Mouse (Mus musculus): ENCODE measurements around the gene Bub1b. TPM values are rescaled to one million over a fixed set of nuclear protein-coding genes. Genes with fewer than 3 reads are reported as not detected.
A peak's percentile ranks its signal among the peaks of the same experiment; 100 is the strongest.

Gene Bub1b
- total RNA-seq, 1 experiment from 2014 or later: 12.8 TPM

DNA sequence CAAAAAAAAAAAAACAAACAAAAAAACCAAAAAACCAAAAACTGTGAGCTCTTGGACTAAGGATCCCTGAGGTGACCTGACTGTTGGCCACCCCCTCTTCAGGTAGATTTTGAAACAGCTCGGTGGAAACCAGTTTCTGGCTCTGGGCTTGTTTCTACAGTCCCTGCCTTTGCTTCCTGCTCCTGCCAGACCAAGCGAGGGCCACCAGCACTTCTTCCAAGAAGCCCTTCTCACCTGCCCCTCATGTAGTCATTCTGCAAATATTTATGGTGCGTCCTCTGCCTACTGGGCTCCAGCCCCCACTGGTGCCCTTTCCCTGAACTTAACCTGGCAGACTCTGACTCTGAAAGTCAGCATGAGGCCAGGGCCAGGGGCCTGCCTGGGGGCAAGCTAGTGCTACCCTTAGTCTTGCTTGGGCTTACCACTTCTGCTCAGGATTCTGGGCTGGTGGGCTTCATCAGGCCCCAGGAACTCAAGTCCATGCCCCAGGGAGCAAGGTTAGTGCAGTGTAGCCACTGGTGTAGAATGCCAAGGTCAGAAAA lies 67.0 kb downstream of the Bub1b start:
- DNase-seq: no peak

DNA sequence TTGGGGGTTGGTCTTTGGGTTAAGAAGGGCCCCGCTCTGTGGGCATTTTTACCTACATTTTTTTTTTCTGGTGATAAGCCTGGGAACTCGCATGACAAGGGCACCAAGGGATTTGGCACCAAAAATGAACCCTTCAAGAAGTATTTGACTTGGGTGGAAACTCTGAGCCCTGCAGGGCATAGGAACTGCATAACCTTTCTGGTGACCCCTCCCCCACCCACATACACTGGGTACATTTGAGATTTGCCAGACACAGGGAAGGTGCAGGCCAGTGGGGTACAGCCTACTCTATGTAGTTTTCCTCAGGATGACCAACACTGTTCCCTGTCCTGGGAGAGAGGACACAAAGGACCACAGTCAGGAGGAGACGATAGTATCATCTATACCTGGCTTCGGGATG lies 67.6 kb downstream of the Bub1b start:
- no peak for DNase-seq

DNA sequence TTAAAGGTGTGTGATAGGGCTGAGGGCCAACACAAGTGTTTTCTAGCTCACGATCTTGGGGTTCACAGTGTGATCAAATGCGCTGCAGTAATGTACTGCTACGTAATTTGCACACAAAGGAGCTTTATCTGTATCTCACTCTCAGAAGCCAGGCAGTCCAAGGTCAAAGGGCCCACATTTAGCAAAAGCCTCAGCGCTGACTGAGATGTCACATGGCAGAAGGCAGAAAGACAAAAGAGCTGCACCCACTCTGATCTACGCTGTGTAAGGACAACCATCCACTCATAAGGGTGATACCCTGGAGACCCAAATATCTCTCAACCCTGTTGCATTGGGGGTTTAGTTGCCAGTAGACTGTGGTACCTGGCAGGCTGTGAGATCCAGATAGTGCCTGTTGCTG lies 69.2 kb downstream of the Bub1b start:
- DNase-seq: peak; percentile 35

DNA sequence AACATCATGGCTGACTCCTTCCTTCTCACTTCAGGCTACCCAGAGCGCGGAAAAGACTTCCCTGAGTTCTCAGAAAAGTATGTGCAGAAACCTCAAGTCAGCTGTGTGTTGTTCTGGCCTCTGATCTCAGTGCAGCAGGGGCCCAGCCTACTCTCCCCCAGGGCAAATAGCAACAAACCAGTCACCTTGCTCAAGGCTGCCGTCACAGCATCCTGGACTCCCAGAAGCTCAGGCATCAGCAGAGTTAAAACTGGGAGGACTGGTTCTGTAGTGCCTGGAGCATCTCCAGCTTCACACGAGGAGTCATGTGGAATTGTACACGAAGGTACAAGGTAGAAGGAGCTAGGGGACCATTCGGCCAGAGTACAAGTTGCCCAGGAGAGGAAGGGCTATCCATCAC lies 71.2 kb downstream of the Bub1b start:
- no peak for DNase-seq

DNA sequence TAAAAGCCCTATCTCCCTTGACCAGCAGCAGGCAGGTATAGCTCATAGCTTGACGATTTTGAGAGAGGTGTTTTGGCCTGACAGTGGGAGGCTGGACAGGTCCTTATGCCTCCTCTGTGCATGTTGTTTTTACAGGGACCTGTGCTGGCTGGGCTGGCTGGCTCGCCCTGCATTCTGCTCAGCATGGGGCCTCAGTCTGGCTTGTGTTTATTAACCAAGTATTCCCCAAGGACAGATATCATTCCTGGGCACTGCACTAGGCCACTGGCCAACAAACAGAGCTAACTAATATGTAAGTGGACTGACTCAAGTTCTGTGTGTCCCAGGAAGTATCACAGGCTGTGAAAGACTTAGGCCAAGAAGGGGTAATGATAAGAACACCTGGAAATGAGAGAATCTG lies 71.8 kb downstream of the Bub1b start:
- peak; percentile 54 for DNase-seq

DNA sequence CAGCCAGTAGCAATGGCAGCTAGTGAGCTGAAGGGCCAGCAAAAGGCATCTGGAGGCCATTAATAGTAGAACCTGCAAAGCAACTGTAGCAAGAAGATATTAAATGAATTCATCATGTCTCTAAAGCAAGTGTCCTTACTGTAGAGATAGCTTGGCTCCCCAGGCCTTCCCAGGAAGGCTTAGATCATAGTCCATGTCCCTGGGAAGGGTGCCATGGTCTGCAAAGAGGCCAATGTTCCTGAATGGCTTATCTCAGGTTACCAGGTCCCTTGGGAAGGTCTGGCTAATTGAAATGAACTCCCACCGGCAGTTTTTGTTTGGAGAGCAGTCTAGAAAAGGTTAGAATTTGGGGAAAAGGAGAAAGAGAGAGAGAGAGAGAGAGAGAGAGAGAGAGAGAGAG lies 73.7 kb downstream of the Bub1b start:
- peak; percentile 47 for DNase-seq

DNA sequence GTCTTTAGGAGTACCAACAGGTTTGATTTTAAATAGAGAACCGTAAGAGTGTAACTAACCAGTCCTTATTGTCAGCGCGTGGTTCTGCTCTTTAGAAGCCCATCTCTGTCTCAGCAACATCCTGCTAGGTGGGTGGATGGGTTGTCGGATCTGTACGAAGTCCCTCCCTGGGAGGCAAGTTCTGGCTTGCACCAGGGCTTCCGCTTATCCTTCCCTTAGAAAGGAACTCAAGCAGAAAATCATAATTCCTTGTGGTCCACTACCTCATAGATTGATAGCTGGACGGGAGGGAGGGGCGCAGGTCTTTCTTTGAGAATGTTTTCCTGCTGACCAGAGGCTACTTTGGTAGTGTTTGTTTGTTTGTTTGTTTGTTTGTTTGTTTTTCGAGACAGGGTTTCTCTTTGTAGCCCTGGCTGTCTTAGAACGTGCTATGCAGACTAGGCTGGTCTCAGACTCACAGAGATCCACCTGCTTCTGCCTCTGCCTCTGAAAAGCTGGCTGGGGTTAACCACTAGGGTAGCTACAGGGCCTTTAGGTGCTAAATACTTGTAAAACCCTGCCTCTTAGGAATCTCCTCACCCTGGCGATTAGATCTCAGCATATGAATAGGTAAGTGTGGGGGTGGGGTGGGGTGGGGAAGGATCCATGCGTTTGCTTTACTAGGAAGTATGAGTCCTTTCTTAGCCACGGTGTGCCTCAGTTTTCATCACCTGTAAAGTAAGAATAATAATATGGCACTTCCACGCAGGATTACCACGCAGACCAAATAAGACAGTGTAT lies 75.9 kb downstream of the Bub1b start:
- DNase-seq: no peak

DNA sequence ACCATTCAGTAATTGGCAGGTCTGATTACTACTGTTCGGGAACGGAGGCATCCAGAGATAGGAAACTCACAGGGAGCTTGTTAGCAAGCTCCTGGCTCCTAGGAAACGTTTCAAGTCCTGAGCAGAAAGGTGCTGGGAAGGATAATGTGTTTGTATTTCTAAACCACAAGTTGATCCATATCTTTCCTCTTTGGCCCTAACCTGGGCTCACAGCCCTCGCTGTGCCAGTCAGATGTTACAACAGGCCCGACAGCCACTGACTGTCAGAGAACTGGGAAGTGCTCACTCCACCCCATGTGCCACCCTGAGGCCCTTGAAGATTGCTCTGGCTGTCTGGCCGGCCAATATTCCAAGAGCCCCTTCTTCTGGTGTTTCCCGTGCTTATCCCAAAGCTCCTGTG lies 76.5 kb downstream of the Bub1b start:
- DNase-seq: no peak

DNA sequence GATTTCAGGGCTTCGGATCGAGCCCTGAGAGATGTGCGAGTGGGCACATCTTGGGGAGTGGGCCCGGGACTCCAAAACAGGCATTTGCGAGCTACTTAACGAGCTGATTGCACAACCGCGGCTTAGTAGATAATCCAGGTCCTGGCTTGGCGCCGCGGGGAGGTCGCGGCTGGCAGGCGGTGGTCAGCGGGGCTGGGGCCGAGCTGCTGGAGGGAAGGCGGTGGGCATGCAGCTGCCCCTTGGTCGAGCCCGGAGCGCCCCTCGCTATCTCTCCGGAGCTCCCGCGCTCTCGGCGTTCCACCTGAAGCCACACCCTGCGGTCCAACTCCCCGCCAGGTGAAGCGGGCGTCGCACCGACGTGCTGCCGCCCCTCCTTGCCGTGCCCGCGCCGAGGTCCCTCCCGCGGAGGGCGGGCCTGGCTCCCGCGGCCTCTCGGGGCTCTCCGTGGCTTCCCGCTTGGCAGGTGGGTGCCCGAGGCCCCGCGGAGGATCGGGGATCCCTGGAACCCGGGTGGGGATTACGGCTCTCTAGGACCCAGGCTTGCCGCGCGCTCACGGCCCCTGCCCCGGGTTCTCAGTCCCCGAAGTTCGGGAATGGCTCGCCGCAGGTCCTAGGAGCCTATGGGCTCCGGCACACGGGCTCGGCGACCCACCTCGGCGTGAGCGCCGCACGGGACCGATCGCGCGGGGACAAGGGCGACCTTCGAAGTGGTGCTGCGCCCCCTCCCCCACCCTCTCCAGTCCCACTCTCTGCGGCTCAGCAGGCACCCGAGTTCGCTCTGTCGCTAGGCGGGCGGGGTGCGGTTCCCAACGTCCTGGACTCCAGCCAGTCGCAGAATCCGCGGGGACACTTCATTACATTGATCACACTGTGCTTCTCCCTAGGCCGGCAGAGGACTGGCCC lies 79.1 kb downstream of the Bub1b start:
- peak; percentile 72 for DNase-seq

DNA sequence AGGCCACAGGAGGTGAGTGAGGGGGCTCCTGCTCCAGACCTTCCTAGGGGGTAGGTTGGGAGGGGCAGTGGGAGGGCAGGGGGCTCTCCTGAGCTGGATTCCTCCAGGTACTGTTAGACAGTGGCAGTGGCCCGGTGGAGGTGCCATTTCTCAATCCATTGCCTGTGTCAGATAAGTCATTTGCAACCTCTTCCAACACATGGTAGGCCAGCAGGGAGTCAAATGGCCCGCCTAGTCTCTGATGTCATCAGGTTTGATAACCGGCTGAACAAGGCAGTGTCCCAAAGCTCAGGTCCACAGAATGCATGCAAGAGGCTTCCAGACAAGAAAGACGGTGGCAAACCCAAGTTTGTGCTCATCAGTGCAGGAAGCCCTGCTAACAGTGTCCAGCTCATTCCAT lies 79.8 kb downstream of the Bub1b start:
- no peak for DNase-seq

DNA sequence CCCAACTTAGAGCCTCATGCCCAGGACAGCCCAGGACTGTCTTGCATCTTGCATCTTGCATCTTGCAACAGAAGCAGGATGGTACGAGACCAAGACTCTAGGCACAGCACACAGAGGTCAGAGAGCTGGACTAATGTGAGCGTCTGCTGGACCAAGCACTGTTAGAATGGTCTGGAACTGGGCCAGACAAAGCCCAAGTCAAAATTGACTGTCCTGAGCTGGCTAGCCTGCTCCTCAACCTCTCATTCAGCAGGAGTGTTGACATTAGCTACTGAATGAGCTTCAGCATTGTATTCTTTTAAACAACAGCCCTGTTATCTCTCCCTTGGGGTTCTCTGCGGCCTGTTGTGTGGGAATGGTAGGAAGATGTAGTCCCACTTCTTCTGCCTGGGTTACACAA lies 81.6 kb downstream of the Bub1b start:
- DNase-seq: no peak

DNA sequence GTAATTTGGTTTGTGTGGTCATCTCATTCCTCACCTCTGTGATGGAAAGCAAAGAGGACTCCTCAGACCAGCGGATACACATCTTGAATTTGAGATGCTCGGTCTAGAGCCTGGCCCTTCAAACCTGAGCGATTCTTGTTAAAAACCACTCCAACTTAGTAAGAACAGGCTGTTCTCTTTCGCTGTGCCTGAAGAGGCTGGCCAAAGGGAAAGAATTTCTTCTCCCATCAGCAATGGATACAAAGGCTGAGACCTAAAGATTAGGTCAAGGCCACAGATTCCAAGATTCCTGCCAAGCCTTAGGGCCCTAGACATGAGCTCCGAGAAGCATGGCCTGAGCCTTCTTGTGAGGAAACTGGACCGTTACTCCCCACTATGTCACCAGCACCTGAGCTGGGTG lies 82.9 kb downstream of the Bub1b start:
- no peak for DNase-seq

DNA sequence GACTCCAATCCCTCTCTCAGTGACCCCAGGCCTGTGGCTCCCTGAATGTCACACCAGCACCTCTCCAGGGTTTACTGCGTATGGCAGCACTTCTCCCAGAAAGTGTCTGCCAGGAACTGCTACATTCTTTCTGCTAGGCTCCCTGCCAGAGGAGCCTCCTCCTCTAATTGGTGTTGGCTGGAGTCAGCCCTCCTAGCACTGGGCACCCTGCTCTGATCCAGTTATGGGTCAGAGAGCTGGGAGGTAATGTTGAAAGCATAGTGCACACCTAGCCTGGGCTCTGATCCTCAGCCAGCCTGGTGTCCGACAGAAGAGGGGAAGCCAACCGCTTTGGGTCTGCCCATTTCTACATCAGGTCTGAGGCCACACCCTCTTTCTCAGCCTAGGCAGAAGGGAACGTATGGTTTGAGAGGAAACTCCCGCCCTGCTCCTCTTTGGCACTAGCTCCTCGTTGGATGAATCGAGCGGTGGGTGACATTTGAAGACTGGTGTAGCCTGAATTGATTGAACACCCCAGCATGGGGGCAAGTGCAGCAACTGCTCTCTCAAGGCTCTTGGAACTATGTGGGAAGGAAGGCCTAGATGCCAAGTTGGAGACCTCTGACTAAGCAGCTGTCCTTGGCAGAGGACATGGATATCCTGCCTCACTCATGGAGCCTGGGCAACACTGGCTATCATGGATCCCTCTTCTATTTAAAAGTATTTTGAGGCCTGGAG lies 84.7 kb downstream of the Bub1b start:
- DNase-seq: peak; percentile 44

DNA sequence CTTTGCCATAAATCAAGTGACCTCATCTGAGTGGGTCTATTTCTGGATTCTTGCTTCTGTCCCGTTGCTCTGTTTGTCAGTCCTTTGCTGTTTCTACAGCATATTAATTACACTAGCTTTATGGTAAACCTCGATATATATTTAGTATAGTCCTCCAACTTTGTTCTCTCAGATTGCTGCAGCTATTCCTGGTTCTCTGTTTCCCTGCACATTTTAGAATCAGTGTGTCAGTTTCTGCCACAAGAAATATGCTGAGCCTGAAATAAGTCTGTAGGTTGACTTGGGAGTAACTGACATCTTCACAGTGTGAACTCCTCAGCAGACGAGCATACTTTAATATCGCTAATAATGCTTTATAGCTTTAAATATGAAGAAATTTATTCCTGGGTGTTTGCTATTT lies 87.1 kb downstream of the Bub1b start:
- DNase-seq: no peak

DNA sequence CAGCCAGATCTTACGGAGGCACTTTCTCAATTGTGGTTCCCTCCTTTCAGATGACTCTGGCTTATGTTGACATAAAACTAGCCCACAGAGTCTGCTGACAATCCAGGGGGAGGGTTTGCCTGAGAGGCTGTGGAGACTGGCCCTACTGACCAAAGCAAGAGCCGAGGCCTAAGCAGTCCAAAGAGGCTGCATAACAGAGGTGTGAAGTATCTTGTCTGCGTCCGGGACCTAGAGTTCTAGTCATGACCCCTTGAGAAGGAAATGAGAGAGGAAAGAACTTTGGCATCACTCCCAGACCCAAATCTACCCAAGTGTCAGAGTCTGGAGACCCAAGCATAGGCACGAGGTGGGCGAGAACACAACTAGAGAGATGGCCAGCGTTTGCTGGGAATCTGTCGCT lies 88.7 kb downstream of the Bub1b start:
- no peak for DNase-seq

DNA sequence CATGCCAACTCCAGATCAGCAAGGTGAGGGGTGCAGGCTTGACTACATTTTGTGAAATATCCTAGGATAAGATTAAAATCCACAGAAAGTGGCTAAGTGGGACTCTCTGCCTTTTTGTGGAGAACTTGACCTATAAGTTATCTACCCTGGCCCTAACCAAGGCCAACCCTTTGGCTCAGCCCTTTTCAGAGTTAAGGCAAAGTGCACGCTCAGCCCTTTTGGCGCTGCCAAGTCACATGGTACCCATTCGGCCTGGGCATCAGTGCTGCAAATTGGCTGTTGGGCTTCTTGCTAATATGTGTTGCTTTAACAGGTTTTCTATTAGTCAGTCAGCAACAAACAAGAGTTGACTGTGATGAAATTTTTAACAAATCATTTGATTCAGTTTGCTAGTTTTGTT lies 89.8 kb downstream of the Bub1b start:
- DNase-seq: peak; percentile 55

DNA sequence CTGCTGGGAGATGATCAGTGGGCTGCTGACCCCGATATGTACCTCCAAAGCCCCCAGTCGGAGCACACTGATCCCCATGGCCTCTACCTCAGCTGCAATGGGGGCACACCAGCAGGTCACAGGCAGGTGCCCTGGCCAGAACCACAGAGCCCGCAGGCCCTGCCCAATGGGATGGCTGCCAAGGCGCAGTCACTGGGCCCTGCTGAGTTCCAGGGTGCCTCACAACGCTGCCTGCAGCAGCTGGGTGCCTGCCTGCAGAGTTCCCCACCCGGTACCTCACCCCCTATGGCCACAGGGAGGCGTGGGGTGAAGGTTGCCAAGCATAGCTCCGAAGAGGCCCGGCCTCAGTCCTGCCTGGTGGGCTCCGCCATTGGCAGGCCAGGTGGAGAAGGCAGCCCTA lies 91.9 kb downstream of the Bub1b start:
- peak; percentile 56 for DNase-seq

Other genes starting within 250 kb of the Bub1b start
- 2.4 and 3.0 TPM in 2 replicates for gene Gpr176, start 224.8 kb upstream of the Bub1b start, total RNA-seq (2021)
- gene Eif2ak4, start 209.6 kb upstream of the Bub1b start, total RNA-seq (2021): 24.3 and 25.7 TPM in 2 replicates
- gene Srp14, start 118.5 kb upstream of the Bub1b start, total RNA-seq (2021): 206 and 213 TPM in 2 replicates
- gene Bmf, start 48.5 kb upstream of the Bub1b start, total RNA-seq (2021): 13.6 and 24.0 TPM in 2 replicates
- 22.6 and 23.1 TPM in 2 replicates for gene Pak6, start 65.1 kb downstream of the Bub1b start, total RNA-seq (2021)
- 0.27 and 0.67 TPM in 2 replicates for gene Ankrd63, start 105.8 kb downstream of the Bub1b start, total RNA-seq (2021)
- gene Plcb2, start 130.2 kb downstream of the Bub1b start, total RNA-seq (2021): 0.76 and 2.1 TPM in 2 replicates
- gene Inafm2, start 147.5 kb downstream of the Bub1b start, total RNA-seq (2021): 33.9 and 37.3 TPM in 2 replicates
- gene Ccdc9b, start 164.4 kb downstream of the Bub1b start, total RNA-seq (2021): 6.1 and 8.1 TPM in 2 replicates
- not detected in 2 replicates for gene Phgr1, start 174.6 kb downstream of the Bub1b start, total RNA-seq (2021)
- gene Disp2, start 181.5 kb downstream of the Bub1b start, total RNA-seq (2021): 23.0 and 37.8 TPM in 2 replicates
- 7.6 and 10.7 TPM in 2 replicates for gene Knstrn, start 215.8 kb downstream of the Bub1b start, total RNA-seq (2021)

Measured in adrenal gland, postnatal 25 days (tissue).